Mouse (Mus musculus) lung, postnatal 25 days (tissue): ENCODE measurements around the gene Zkscan1.
A peak's percentile ranks its signal among the peaks of the same experiment; 100 is the strongest.

Source experiments
- DNase-seq: peaks from one replicate; pipeline ENCODE4 v3.0.0; 2022; ENCODE audit warnings: low spot score

The Zkscan1 gene

DNA sequence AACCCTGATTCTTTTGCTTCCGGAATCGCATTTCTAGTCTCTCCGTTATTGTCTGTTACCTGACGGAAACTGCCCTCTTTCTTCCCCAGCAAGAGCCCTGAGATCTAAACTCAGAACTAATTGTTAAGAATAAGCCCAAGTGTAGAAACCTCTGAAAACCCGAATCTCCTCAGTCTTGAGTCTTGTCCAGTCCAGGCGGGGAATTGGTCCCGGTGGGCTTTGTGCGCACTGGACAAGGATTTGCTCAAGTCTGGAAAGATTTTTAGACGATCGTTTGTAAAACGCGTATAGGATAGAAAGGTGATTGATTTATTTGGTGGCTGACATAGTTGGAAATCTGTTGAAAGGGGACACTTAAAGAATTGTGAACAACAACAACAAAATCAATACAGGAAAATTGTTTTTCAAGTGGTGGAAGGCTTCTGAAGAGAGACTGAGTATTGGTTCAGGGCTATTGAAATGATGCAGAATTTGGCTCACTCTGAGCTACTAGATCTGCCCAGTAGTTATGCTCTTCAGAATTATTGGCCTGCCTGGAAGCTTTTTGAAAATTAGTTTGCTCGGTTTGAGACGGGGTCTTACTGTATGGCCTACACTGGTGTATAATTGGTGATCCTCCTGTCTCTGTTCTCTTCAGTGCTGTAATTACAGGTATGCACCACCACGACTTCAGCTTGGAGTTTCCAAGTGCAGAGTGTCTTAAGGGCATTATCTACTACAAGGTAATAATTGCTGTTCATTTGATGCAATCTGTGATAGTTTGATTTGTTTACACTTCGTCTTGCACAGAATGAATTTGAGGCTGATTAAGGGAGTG, 32.5 kb downstream of the Zkscan1 start:
- no peak for DNase-seq

DNA sequence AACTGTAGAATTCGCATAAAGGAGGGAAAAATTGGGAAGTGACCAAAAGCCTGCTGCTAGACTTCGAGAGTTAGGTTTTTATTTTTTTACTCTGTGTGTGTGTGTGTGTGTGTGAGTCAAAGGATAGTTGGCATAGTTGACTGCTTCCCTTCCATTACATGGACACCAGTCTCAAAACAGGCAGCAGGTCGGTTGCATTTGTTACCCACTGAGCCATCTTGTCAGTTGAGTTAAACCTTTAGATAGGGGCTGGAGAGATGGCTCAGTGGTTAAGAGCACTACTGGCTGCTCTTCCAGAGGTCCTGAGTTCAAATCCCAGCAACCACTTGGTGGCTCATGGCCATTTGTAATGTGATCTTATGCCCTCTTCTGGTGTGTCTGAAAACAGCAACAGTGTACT, 33.2 kb downstream of the Zkscan1 start:
- DNase-seq: no peak

DNA sequence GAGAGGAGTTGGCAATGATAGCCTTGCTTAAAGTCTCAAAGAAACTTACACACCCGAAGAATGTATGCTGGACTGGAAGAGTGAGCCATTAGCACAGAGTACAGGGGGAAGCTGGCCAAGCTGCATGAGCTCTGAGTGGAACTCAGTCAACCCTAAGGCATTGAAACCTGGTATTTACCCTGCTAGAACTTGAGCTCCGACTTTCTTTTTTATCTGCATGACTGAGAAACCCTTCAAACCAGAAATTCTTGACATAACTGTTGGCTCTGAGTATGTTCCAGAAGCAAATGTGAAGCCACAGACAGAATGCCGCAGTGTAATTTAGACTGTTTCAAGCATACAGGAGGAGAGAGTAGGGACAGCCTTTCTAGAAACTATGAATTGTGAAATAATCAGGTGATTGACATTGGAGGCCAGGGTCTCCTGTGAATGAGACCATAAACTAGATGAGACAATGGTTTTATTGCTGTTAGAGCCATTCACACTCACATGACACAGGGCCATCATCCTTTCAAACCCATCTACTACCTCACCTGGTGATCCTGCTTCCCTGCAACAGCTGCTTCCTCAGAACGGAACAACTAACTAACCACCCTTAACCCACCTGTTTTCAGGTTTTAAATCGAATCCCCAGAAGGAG, 47.7 kb downstream of the Zkscan1 start:
- DNase-seq: peak; percentile 43

DNA sequence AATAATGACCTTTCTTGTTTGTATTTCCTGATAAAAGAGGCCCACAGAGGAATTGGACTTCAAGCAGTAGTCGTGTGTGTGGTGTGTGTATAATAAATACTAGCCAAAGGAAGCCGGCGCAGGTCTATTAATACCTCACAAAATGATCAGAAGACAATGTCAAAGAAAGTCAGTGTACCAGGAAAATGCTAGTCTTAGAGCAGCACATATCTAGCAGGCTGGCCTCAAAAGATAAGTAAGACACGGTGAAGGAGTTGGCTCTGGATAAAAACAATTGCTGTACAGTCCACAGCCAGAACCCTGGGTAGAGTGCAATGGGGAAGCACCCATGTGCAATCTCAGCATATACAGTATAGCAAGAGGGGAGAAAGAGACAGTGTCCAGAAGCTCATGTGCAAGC, 52.4 kb downstream of the Zkscan1 start:
- DNase-seq: no peak

DNA sequence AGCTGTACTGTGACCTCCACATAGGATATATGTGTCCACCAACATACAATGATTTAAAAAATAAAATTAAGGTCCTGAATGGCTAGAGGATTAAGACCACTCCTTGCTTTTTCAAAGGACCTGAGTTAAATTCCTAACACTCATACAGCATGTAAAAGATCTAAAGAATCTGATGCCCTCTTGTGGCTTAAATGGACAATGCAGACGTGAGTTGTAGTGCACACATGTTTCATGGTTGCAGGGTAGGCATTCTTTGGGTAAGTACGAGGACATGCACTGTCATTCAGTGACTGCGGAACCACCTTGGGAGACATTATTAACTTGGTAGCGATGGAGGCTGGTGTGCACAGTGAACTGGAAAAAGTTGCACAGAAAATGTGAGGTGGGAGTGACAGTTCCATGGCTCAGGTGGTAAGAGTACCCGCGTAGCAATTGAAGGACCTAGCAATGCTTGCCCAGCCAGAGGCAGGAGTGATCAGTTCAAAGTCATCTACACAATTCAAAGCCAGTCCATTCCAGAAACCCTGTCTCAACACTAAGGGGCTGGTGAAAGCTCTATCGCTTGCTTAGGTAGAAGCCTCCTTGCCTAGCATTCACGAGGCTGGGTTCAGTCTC, 53.2 kb downstream of the Zkscan1 start:
- peak; percentile 35 for DNase-seq

DNA sequence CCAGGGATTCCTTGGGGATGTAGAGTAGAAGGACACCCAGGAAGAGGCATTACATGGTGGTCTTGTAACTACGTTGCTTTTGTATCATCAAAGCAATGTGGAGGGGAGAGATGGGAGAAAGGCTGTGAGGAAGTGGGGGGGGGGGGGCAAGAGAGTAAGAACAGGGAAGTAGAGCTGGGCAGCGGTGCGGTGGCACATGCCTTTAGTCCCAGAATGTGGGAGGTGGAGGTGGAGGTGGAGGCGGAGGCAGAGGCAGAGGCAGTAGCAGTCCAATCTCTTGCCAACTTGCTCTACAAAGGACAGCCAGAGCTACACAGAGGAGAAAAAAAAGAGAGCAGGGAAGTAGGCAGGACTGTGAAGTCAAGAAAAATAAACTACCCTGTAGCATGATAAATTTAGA, 53.7 kb downstream of the Zkscan1 start:
- DNase-seq: no peak

DNA sequence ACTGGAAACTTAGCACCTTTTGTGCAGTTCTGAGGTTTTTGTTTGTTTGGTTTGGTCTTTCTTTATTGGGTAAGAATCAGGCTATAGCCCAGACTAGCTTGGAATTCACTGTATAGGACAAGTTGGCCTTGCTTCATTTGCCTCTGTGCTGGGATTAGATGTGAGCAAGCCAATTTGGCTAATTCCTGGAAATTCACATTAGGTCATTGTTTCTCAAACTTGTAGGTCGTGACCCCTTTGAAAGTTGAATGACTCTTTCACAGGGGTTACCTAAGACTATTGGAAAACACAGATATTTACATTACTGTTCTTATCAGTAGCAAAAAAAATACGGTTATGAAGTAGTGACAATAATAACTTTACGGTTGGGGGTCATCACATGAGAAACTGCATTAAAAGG, 69.5 kb downstream of the Zkscan1 start:
- no peak for DNase-seq

DNA sequence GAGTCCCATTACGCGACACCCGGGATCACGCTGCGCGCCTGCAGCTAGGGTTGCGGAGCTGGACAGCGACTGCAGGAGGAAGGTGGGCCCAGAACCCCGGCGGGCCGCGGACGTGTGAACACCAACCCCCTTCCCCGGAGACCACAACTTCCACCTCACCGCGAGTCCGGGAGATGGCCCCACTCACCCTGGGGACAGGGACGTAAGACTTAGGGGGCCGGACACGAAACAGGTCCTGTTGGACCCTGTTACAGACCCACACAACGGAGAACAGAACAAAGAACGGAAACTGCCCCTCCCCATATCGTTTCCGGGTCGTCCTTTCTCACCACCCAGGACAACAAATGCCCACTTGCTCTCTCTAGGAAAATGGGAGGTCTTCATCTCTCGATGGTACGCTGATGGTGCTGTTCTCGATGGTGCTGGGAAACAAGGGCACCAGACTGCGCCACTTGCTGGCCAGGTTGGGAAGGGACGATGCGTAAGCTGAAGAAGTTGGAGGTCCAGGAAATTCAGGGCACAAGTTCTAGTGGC, 70.6 kb downstream of the Zkscan1 start, which contains the start of gene Zfp113:
Gene Zfp113, minus strand, starts transcription at position 302 of the 534 bp plus-strand sequence.
- peak; percentile 96 for DNase-seq
